ENCODE assay signal across 29 mouse cellular contexts in genomic region chr6:88068739-88069138, GRCm38 (mm10). TPM values are rescaled to one million over a fixed set of nuclear protein-coding genes. Genes with fewer than 3 reads are reported as not detected.
A peak's percentile ranks its signal among the peaks of the same experiment; 100 is the strongest.
DNase-seq lines count a peak whose midpoint lies in the region; ATAC-seq and TF ChIP-seq lines count a peak whose summit lies in the region.
"Had no signal": no experiment of that assay in that cellular context is flagged by ENCODE, and none has a peak within 500 bp of the region (broad histone marks: within the 10 kb centered on the region; RNA-seq: fewer than 3 reads in every experiment).

No protein-coding gene starts in this region.

- 58% methylated on average over 1 of the region's 1 CpGs for WGBS in lung, postnatal 0 days
- WGBS in macrophage (ENCODE audit: missing documents), result 0% methylated on average over 1 of the region's 1 CpGs

- TF ChIP-seq POLR2A in MEL (IDR thresholded peaks at IDR 0.05; ENCODE audit: control insufficient read depth in 1 of 2, insufficient read depth in 1 of 2, low read depth in 1 of 2, low read length in 2 of 2, poor library complexity in 1 of 2), result no peak

- ATAC-seq in lung, postnatal 0 days, result no peak
- ATAC-seq: forebrain, embryonic 14.5 days; hindbrain, postnatal 0 days; intestine, embryonic 16.5 days had no signal

- H3K27me3 ChIP-seq in lung, postnatal 0 days (replicated peaks; ENCODE audit: insufficient read depth, low read length), result no peaks in the 10 kb centered on the region
- no peaks in the 10 kb centered on the region for H3K27me3 ChIP-seq in MEL (ENCODE audit: control insufficient read depth in 1 of 2, insufficient read depth in 2 of 2, low read length in 2 of 2)
- H3K27me3 ChIP-seq: embryonic facial prominence, embryonic 13.5 days; liver, embryonic 13.5 days; lung, embryonic 15.5 days; neural tube, embryonic 12.5 days; stomach, embryonic 15.5 days had no signal

- no peak overlapping the region for H3K9ac ChIP-seq in lung, postnatal 0 days (replicated peaks; ENCODE audit: low read depth)
- H3K9ac ChIP-seq in MEL (ENCODE audit: control insufficient read depth, low read depth, low read length, poor library complexity, severe bottlenecking), result no peak overlapping the region
- H3K9ac ChIP-seq: embryonic facial prominence, embryonic 13.5 days; liver, embryonic 13.5 days; lung, embryonic 15.5 days; neural tube, embryonic 12.5 days; stomach, embryonic 15.5 days had no signal

- TF ChIP-seq CTCF in lung, postnatal 0 days (IDR thresholded peaks at IDR 0.05), result no peak
- no peak for TF ChIP-seq CTCF in MEL (IDR thresholded peaks at IDR 0.05 in 2 of 3, conservative IDR thresholded peaks at IDR 0.05 in 1 of 3; ENCODE audit: control insufficient read depth in 1 of 3, insufficient read depth in 1 of 3, low read depth in 2 of 3, low read length in 3 of 3, poor library complexity in 1 of 3, severe bottlenecking in 1 of 3)

- TF ChIP-seq RAD21 in MEL (IDR thresholded peaks at IDR 0.05; ENCODE audit: low read depth, low read length), result no peak

- DNase-seq in lung, postnatal 0 days (ENCODE audit: low spot score), result peak; percentile 58
- no peak for DNase-seq in lung, postnatal 36 days
- DNase-seq in MEL (ENCODE audit: low read depth, low spot score), result peak; percentile 61
- DNase-seq in cerebellum, adult 11 months, result no peak
- no peak for DNase-seq in left cerebral cortex, adult 8-10 months (ENCODE audit: low spot score in 2 of 2)
- no peak for DNase-seq in layer of hippocampus, adult 9-10 months (ENCODE audit: low spot score)
- DNase-seq: adrenal gland, postnatal 25 days; cerebellum, adult 11-12 months; cerebellum, postnatal 14 days; embryo, embryonic 11 days; heart, adult 11 months; kidney, adult 9 months; kidney, postnatal 14 days; liver, embryonic 13.5 days; midbrain, embryonic 14.5 days; retina, postnatal 1 day; right cerebral cortex, postnatal 25 days; spleen, adult 18-20 months; thymus, postnatal 4 days had no signal

- no peak overlapping the region for H3K4me2 ChIP-seq in lung, postnatal 0 days (replicated peaks; ENCODE audit: low read depth, low read length)
- H3K4me2 ChIP-seq: embryonic facial prominence, embryonic 13.5 days; heart, embryonic 11.5 days; liver, embryonic 13.5 days; lung, embryonic 15.5 days; neural tube, embryonic 12.5 days; stomach, embryonic 15.5 days had no signal

- H3K4me1 ChIP-seq in lung, postnatal 0 days (ENCODE audit: insufficient read depth, low read depth, low read length), result no peaks in the 10 kb centered on the region; the same call in 1 of the 2 replicates
- peaks cover 8 to 11% of the 10 kb centered on the region in 2 experiments for H3K4me1 ChIP-seq in MEL (ENCODE audit: control insufficient read depth in 1 of 2, insufficient read depth in 2 of 2, low read length in 2 of 2)
- H3K4me1 ChIP-seq: embryonic facial prominence, embryonic 13.5 days; lung, embryonic 15.5 days; neural tube, embryonic 12.5 days; stomach, embryonic 15.5 days had no signal

- H3K36me3 ChIP-seq in lung, postnatal 0 days (ENCODE audit: insufficient read depth, low read length), result no peaks in the 10 kb centered on the region
- peaks cover 0 to 5% of the 10 kb centered on the region in 2 experiments; a peak in 2 of 4 replicates for H3K36me3 ChIP-seq in MEL (ENCODE audit: control insufficient read depth in 1 of 2, insufficient read depth in 2 of 2, low read length in 2 of 2)
- H3K36me3 ChIP-seq in macrophage (ENCODE audit: inconsistent target), result no peaks in the 10 kb centered on the region
- H3K36me3 ChIP-seq: embryonic facial prominence, embryonic 13.5 days; liver, embryonic 13.5 days; lung, embryonic 15.5 days; neural tube, embryonic 12.5 days; stomach, embryonic 15.5 days had no signal

- no peaks in the 10 kb centered on the region for H3K9me3 ChIP-seq in lung, postnatal 0 days (ENCODE audit: low read length)
- no peaks in the 10 kb centered on the region for H3K9me3 ChIP-seq in MEL (replicated peaks; ENCODE audit: insufficient read depth, low read length)
- H3K9me3 ChIP-seq: embryonic facial prominence, embryonic 13.5 days; liver, embryonic 13.5 days; lung, embryonic 15.5 days; megakaryocyte, embryonic 14.5 days; neural tube, embryonic 12.5 days; stomach, embryonic 15.5 days had no signal

- H3K79me2 ChIP-seq in MEL (ENCODE audit: control insufficient read depth, insufficient read depth, low read length, poor library complexity) (no peaks in the 10 kb centered on the region), macrophage (ENCODE audit: inconsistent target) (no peaks in the 10 kb centered on the region)

- H3K27ac ChIP-seq in lung, postnatal 0 days (ENCODE audit: low read length), result no peak overlapping the region
- H3K27ac ChIP-seq in MEL (ENCODE audit: control insufficient read depth, low read depth, low read length), result no peak overlapping the region
- H3K27ac ChIP-seq in macrophage, result peak overlapping the region; percentile 73
- H3K27ac ChIP-seq: embryonic facial prominence, embryonic 13.5 days; hindbrain, postnatal 0 days; liver, embryonic 13.5 days; lung, embryonic 15.5 days; neural tube, embryonic 12.5 days; stomach, embryonic 15.5 days had no signal

- TF ChIP-seq EP300 in lung, postnatal 0 days (IDR thresholded peaks at IDR 0.05), result no peak
- 0 out of 4 replicates have a peak, but pooled peaks of 1 of the 2 experiments have one; percentile 24 for TF ChIP-seq EP300 in MEL (IDR thresholded peaks at IDR 0.05; ENCODE audit: low read depth in 1 of 2, low read length in 2 of 2)

- H3K4me3 ChIP-seq in lung, postnatal 0 days (ENCODE audit: low read depth, low read length), result no peak overlapping the region
- H3K4me3 ChIP-seq in MEL (ENCODE audit: control insufficient read depth in 1 of 2, insufficient read depth in 1 of 2, low read depth in 2 of 2, low read length in 2 of 2) (peak overlapping the region in 1 of 2 experiments; percentile 42; a peak in 2 of 4 replicates), macrophage (ENCODE audit: inconsistent target) (no peak overlapping the region)
- H3K4me3 ChIP-seq: embryonic facial prominence, embryonic 13.5 days; liver, embryonic 13.5 days; lung, embryonic 15.5 days; megakaryocyte, embryonic 14.5 days; neural tube, embryonic 12.5 days; stomach, embryonic 15.5 days had no signal

TF ChIP-seq in MEL, 35 proteins besides CTCF, POLR2A, EP300 and RAD21:
- TF ChIP-seq MEF2A (IDR thresholded peaks at IDR 0.05; ENCODE audit: extremely low read depth, insufficient replicate concordance, low read depth, low read length, poor library complexity, severe bottlenecking) (no peak), TAL1 (IDR thresholded peaks at IDR 0.05; ENCODE audit: low read length) (no peak), ZMIZ1 (IDR thresholded peaks at IDR 0.05; ENCODE audit: low read depth, low read length) (no peak), TBP (IDR thresholded peaks at IDR 0.05; ENCODE audit: low read depth, low read length) (no peak), MAFK (IDR thresholded peaks at IDR 0.05; ENCODE audit: borderline replicate concordance, low read depth, low read length) (no peak), MAX (IDR thresholded peaks at IDR 0.05; ENCODE audit: low read length) (no peak), BHLHE40 (IDR thresholded peaks at IDR 0.05; ENCODE audit: borderline replicate concordance, low read depth, low read length) (no peak), ELF1 (IDR thresholded peaks at IDR 0.05; ENCODE audit: low read depth, low read length) (no peak), GATA1 (IDR thresholded peaks at IDR 0.05; ENCODE audit: low read depth, low read length) (no peak), NELFE (IDR thresholded peaks at IDR 0.05; ENCODE audit: low read depth, low read length) (no peak), UBTF (IDR thresholded peaks at IDR 0.05; ENCODE audit: borderline replicate concordance, insufficient read depth, low read depth, low read length) (no peak), ETS1 (IDR thresholded peaks at IDR 0.05; ENCODE audit: low read depth, low read length) (no peak), NRF1 (IDR thresholded peaks at IDR 0.05; ENCODE audit: insufficient read depth, low read depth, low read length, poor library complexity, severe bottlenecking) (no peak), ZNF384 (IDR thresholded peaks at IDR 0.05; ENCODE audit: low read depth, low read length) (no peak), SIN3A (IDR thresholded peaks at IDR 0.05; ENCODE audit: low read length) (no peak), HCFC1 (IDR thresholded peaks at IDR 0.05; ENCODE audit: low read depth, low read length) (no peak), JUND (IDR thresholded peaks at IDR 0.05; ENCODE audit: low read depth, low read length) (no peak), CHD1 (IDR thresholded peaks at IDR 0.05; ENCODE audit: low read depth, low read length) (no peak), USF2 (IDR thresholded peaks at IDR 0.05; ENCODE audit: borderline replicate concordance in 1 of 2, insufficient read depth in 1 of 2, low read depth in 1 of 2, low read length in 2 of 2) (no peak)
TF ChIP-seq in MEL: peak in this region for 0.

RNA-seq across cellular contexts. Expression of gene Rpn1, which starts 15.5 kb away (rescaled TPM):
- 209 and 226 TPM in 2 replicates for polyA plus RNA-seq in lung, postnatal 0 days (2015; fragmentation: Nextera tagmentation; extraction: Ambion mirVana)
- total RNA-seq in MEL (2012; rRNA removed), result 284 and 289 TPM in 2 replicates
- polyA plus RNA-seq in MEL (2012; ENCODE audit: insufficient read depth in 1 of 2, insufficient read length in 2 of 2, low read depth in 1 of 2, low replicate concordance in 2 of 2, missing spikeins in 1 of 2), result 100 to 1,000 TPM; 361 to 412 TPM
- 10 to 100 TPM in 25 of 26 experiments, 1 to 10 TPM in 1; 9.7 to 53.5 (median 26.6) TPM for total RNA-seq in macrophage (2018; cell fraction: chromatin; rRNA removed)
- 100 to 1,000 TPM in 4 of 26 experiments, 10 to 100 TPM in 22; 48.9 to 117 (median 81.0) TPM for total RNA-seq in macrophage (2018; cell fraction: cytosol; rRNA removed)
- total RNA-seq in macrophage (2018; cell fraction: nucleus; rRNA removed), result 100 to 1,000 TPM in 15 of 26 experiments, 10 to 100 TPM in 11; 23.6 to 218 (median 102) TPM
- polyA plus RNA-seq in macrophage (2018), result 109 to 177 TPM (median 163 TPM) in 3 replicates
- total RNA-seq in left cerebral cortex, adult 8-10 months (2022), result 100 to 1,000 TPM; 166 to 188 (median 171) TPM

RNA-seq across cellular contexts. Expression of gene Rab7, which starts 23.7 kb away (rescaled TPM):
- polyA plus RNA-seq in lung, postnatal 0 days (2015; fragmentation: Nextera tagmentation; extraction: Ambion mirVana), result 242 and 253 TPM in 2 replicates
- 47.6 and 49.6 TPM in 2 replicates for total RNA-seq in MEL (2012; rRNA removed)
- polyA plus RNA-seq in MEL (2012; ENCODE audit: insufficient read depth in 1 of 2, insufficient read length in 2 of 2, low read depth in 1 of 2, low replicate concordance in 2 of 2, missing spikeins in 1 of 2) (100 to 1,000 TPM; 234 to 362 TPM), macrophage (2018) (571 to 1,341 TPM (median 733 TPM) in 3 replicates)
- total RNA-seq in macrophage (2018; cell fraction: chromatin; rRNA removed), result 100 to 1,000 TPM in 9 of 26 experiments, 10 to 100 TPM in 17; 55.1 to 151 (median 86.4) TPM
- total RNA-seq in macrophage (2018; cell fraction: cytosol; rRNA removed), result 100 to 1,000 TPM; 423 to 668 (median 547) TPM
- 100 to 1,000 TPM; 147 to 373 (median 239) TPM for total RNA-seq in macrophage (2018; cell fraction: nucleus; rRNA removed)
- total RNA-seq in left cerebral cortex, adult 8-10 months (2022), result 100 to 1,000 TPM; 323 to 394 (median 346) TPM

Comparison
In these comparisons a context has a peak if more than half of its experiments do, and no peak if none do; other contexts are left out.
1. DNase-seq: peak in lung, postnatal 0 days (single experiment) and MEL (single experiment); none in lung, postnatal 36 days (single experiment), cerebellum, adult 11 months (single experiment), left cerebral cortex, adult 8-10 months (0 of 2) and layer of hippocampus, adult 9-10 months (single experiment).